Mouse (Mus musculus) layer of hippocampus, adult 9-11 months (tissue): ENCODE results near the gene Mlph.

Source experiments
- DNase-seq: peaks from one replicate; pipeline ENCODE4 v3.0.0; 2022

Gene Mlph

GRCm38 (mm10) chr1:90914948-90915569, at the start of gene Mlph:
Gene Mlph (plus strand): TSS chr1:90915085.
- DNase-seq = no peak

- DNase-seq = no peak
Observed at GRCm38 (mm10) chr1:90866734-90867133, 48.2 kb upstream of the Mlph start.

GRCm38 (mm10) chr1:90870581-90870980, 44.3 kb upstream of the Mlph start:
- no peak for DNase-seq

GRCm38 (mm10) chr1:90875371-90875770, 39.5 kb upstream of the Mlph start:
- DNase-seq = no peak

- DNase-seq = no peak
Observed at GRCm38 (mm10) chr1:90875961-90876360, 38.9 kb upstream of the Mlph start.

- DNase-seq = no peak
Observed at GRCm38 (mm10) chr1:90876486-90877270, 38.2 kb upstream of the Mlph start.

- no peak for DNase-seq
Observed at GRCm38 (mm10) chr1:90885771-90886460, 29.0 kb upstream of the Mlph start.

GRCm38 (mm10) chr1:90894521-90894920, 20.4 kb upstream of the Mlph start:
- no peak for DNase-seq

GRCm38 (mm10) chr1:90895004-90895403, 19.9 kb upstream of the Mlph start:
- no peak for DNase-seq

GRCm38 (mm10) chr1:90896281-90896680, 18.6 kb upstream of the Mlph start:
- no peak for DNase-seq

- DNase-seq = peak; percentile 59
Observed at GRCm38 (mm10) chr1:90896741-90897361, 18.0 kb upstream of the Mlph start.

- DNase-seq = no peak
Observed at GRCm38 (mm10) chr1:90898012-90898411, 16.9 kb upstream of the Mlph start.

GRCm38 (mm10) chr1:90899816-90900215, 15.1 kb upstream of the Mlph start:
- DNase-seq = no peak

GRCm38 (mm10) chr1:90900406-90900805, 14.5 kb upstream of the Mlph start:
- DNase-seq = no peak

GRCm38 (mm10) chr1:90901246-90901645, 13.6 kb upstream of the Mlph start:
- no peak for DNase-seq

- DNase-seq = no peak
Observed at GRCm38 (mm10) chr1:90901681-90902208, 13.1 kb upstream of the Mlph start.

GRCm38 (mm10) chr1:90902751-90903150, 12.1 kb upstream of the Mlph start:
- no peak for DNase-seq

- DNase-seq = no peak
Observed at GRCm38 (mm10) chr1:90903211-90903945, 11.5 kb upstream of the Mlph start.

GRCm38 (mm10) chr1:90903971-90904458, 10.9 kb upstream of the Mlph start:
- peak; percentile 77 for DNase-seq

GRCm38 (mm10) chr1:90904729-90905404, 10.0 kb upstream of the Mlph start:
- DNase-seq = no peak

- peak; percentile 45 for DNase-seq
Observed at GRCm38 (mm10) chr1:90906357-90906756, 8.5 kb upstream of the Mlph start.

GRCm38 (mm10) chr1:90909161-90909560, 5.7 kb upstream of the Mlph start:
- DNase-seq = no peak
